19 mouse cellular contexts compared by ENCODE assay signal in the genomic region with DNA sequence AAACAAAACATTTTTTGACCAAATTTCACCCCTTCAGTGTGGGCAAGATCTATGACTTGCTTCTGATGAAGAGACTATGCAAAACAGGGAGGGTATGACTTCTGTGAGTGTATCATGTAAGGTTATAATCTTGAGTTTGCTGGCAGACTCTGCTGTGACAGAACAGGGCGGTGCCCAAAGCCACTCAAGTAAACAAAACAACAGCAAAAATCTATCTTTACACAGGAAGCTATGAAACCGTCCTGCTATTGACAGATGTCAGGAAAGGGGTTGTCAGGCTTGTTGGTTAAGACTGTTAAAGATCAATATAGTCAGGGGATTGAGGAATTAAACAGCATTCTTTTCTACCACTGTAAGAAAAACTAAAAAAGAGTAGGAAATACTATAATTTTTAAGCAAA.
"Had no signal": no experiment of that assay in that cellular context is flagged by ENCODE, and none has a peak within 500 bp of the region (broad histone marks: within the 10 kb centered on the region; RNA-seq: fewer than 3 reads in every experiment).

No protein-coding gene starts in this region.

- DNase-seq: kidney, adult 18-20 months; kidney, postnatal 25 days; left cerebral cortex, postnatal 4 days; liver, postnatal 0 days; lung, embryonic 14.5 days; midbrain, embryonic 14.5 days; right cerebral cortex, adult 18-20 months; right cerebral cortex, postnatal 14 days; right cerebral cortex, postnatal 4 days; spleen, adult 18-20 months; thymus, postnatal 25 days had no signal

- H3K9me3 ChIP-seq: limb, embryonic 12.5 days; limb, embryonic 15.5 days; stomach, embryonic 15.5 days had no signal

- H3K27me3 ChIP-seq: limb, embryonic 12.5 days; limb, embryonic 15.5 days; stomach, embryonic 15.5 days had no signal

- H3K4me1 ChIP-seq: limb, embryonic 12.5 days; limb, embryonic 15.5 days; stomach, embryonic 15.5 days had no signal

- H3K4me2 ChIP-seq: limb, embryonic 12.5 days; limb, embryonic 15.5 days; liver, embryonic 11.5 days; lung, embryonic 14.5 days; stomach, embryonic 15.5 days had no signal

- H3K9ac ChIP-seq: limb, embryonic 12.5 days; limb, embryonic 15.5 days; liver, embryonic 14.5 days; liver, postnatal 0 days; lung, embryonic 14.5 days; stomach, embryonic 15.5 days had no signal

- H3K36me3 ChIP-seq: stomach, embryonic 15.5 days had no signal

- ATAC-seq: liver, postnatal 0 days; lung, postnatal 0 days had no signal

- H3K4me3 ChIP-seq: limb, embryonic 12.5 days; limb, embryonic 15.5 days; stomach, embryonic 15.5 days had no signal

- H3K27ac ChIP-seq: kidney, postnatal 0 days; limb, embryonic 12.5 days; limb, embryonic 15.5 days; liver, embryonic 14.5 days; macrophage; stomach, embryonic 15.5 days had no signal
